Mouse (Mus musculus) retina, postnatal 7 days (tissue): ENCODE results near the gene Fcer1a.
"Not testable (repeated sequence)": the region's sequence is repeated elsewhere in the genome, so short reads cannot be mapped to it uniquely, and the experiment has no call there.

Experiments used
- DNase-seq: peaks from one replicate; pipeline ENCODE4 v3.0.0-alpha.2; 2012; ENCODE audit warnings: low read depth, low spot score

Gene Fcer1a

GRCm38 (mm10) chr1:173227081-173227480 is at the start of gene Fcer1a:
Gene Fcer1a, minus strand, starts transcription at chr1:173227214.
- no peak for DNase-seq

- DNase-seq, result no peak
Measured at GRCm38 (mm10) chr1:173265701-173266100, 38.7 kb upstream of the Fcer1a start, which contains the start of gene Olfr418. Gene Olfr418, plus strand, starts transcription at chr1:173266001.

- DNase-seq, result no peak
Measured at GRCm38 (mm10) chr1:173249888-173250287, 22.9 kb upstream of the Fcer1a start.

GRCm38 (mm10) chr1:173237004-173237403 is 10.0 kb upstream of the Fcer1a start:
- DNase-seq, result not testable (repeated sequence)

- DNase-seq, result no peak
Measured at GRCm38 (mm10) chr1:173216481-173216880, 10.5 kb downstream of the Fcer1a start.

GRCm38 (mm10) chr1:173212092-173212491 is 14.9 kb downstream of the Fcer1a start, which contains the start of gene Olfr1404:
Gene Olfr1404, plus strand, starts transcription at chr1:173212392.
- no peak for DNase-seq

- DNase-seq, result no peak
Measured at GRCm38 (mm10) chr1:173197508-173197907, 29.5 kb downstream of the Fcer1a start, which contains the start of gene Olfr218. Gene Olfr218, plus strand, starts transcription at chr1:173197808.

- DNase-seq, result no peak
Measured at GRCm38 (mm10) chr1:173196359-173196758, 30.7 kb downstream of the Fcer1a start.

GRCm38 (mm10) chr1:173192059-173192458 is 35.0 kb downstream of the Fcer1a start:
- DNase-seq, result no peak

- no peak for DNase-seq
Measured at GRCm38 (mm10) chr1:173190540-173190939, 36.5 kb downstream of the Fcer1a start, which contains the start of gene Olfr1406. Gene Olfr1406, minus strand, starts transcription at chr1:173190640.

- no peak for DNase-seq
Measured at GRCm38 (mm10) chr1:173174154-173174842, 52.7 kb downstream of the Fcer1a start.
